Mouse (Mus musculus): ENCODE measurements at regions not wholly inside any gene's neighbourhood (a gene's known extent, or its start where the extent isn't known, plus 50 kb on each side); places are given as distances from the start of the nearest gene placed in this dataset.

- Histone ChIP-seq H3K4me3 (no peak overlapping the region), H3K27me3 (no peaks in the 10 kb centered on the region), H3K27ac (replicated peaks) (no peak overlapping the region), H3K9me3 (no peaks in the 10 kb centered on the region), H3K4me1 (no peaks in the 10 kb centered on the region), H3K9ac (replicated peaks) (no peak overlapping the region), H3K36me3 (no peaks in the 10 kb centered on the region), H3K4me2 (replicated peaks) (no peak overlapping the region)
- 58% methylated on average over 6 of the region's 6 CpGs for WGBS
- no peak for ATAC-seq (replicated peaks)
These were observed 73.3 kb upstream of the Lrfn2 start for GRCm38 (mm10) chr17:48858891-48859290.

DNA sequence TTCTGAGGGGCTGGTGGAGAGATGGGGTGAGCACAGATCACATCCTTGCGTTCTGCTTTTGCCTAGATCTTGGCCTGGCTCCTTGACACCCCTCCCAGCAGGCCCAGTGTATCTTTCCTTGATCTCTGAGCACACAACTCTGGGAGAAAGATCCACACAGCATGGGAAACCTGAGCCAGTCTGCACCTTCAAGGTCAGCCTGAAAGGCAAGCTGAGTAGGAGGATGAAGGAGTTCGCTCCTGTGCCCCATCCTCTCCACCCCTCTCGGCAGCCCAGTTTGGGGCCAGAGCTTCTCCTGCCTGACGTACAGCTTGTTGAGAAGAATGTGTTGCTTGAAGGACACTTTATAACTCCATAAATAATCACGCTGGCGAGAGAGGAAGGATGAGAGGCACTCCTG lies 61.7 kb upstream of the Lrfn2 start:
- no peak overlapping the region for H3K27ac ChIP-seq (replicated peaks)
- H3K9ac ChIP-seq (replicated peaks) = no peak overlapping the region
- no peak overlapping the region for H3K4me3 ChIP-seq
- 57% methylated on average over 6 of the region's 6 CpGs for WGBS
- ATAC-seq (replicated peaks) = no peak
- H3K27me3 ChIP-seq = no peaks in the 10 kb centered on the region
- H3K4me2 ChIP-seq (replicated peaks) = no peak overlapping the region
- no peaks in the 10 kb centered on the region for H3K9me3 ChIP-seq
- H3K4me1 ChIP-seq = no peaks in the 10 kb centered on the region
- no peaks in the 10 kb centered on the region for H3K36me3 ChIP-seq

GRCm38 (mm10) chr17:48877505-48877904 lies 54.7 kb upstream of the Lrfn2 start:
- H3K27ac ChIP-seq (replicated peaks) = no peak overlapping the region

GRCm38 (mm10) chr17:48880590-48880989 lies 51.6 kb upstream of the Lrfn2 start:
- no peak overlapping the region for H3K4me3 ChIP-seq
- H3K9me3 ChIP-seq = no peaks in the 10 kb centered on the region
- 92% methylated on average over 3 of the region's 3 CpGs for WGBS
- H3K27me3 ChIP-seq = no peaks in the 10 kb centered on the region
- no peak for ATAC-seq (replicated peaks)
- no peaks in the 10 kb centered on the region for H3K36me3 ChIP-seq
- H3K27ac ChIP-seq (replicated peaks) = no peak overlapping the region
- no peak overlapping the region for H3K9ac ChIP-seq (replicated peaks)
- H3K4me2 ChIP-seq (replicated peaks) = no peak overlapping the region
- no peaks in the 10 kb centered on the region for H3K4me1 ChIP-seq

More at GRCm38 (mm10) chr17:48877505-48877904, 54.7 kb upstream of the Lrfn2 start:
- no peak for ATAC-seq (replicated peaks)
- no peaks in the 10 kb centered on the region for H3K9me3 ChIP-seq
- H3K27me3 ChIP-seq = no peaks in the 10 kb centered on the region
- no peaks in the 10 kb centered on the region for H3K36me3 ChIP-seq
- no peak overlapping the region for H3K4me2 ChIP-seq (replicated peaks)
- H3K4me3 ChIP-seq = no peak overlapping the region
- 68% methylated on average over 8 of the region's 8 CpGs for WGBS
- H3K9ac ChIP-seq (replicated peaks) = no peak overlapping the region
- no peaks in the 10 kb centered on the region for H3K4me1 ChIP-seq

GRCm38 (mm10) chr17:48881946-48882345 lies 50.2 kb upstream of the Lrfn2 start:
- H3K9me3 ChIP-seq = no peaks in the 10 kb centered on the region
- ATAC-seq (replicated peaks) = no peak
- H3K4me2 ChIP-seq (replicated peaks) = no peak overlapping the region
- H3K27me3 ChIP-seq = no peaks in the 10 kb centered on the region
- no peaks in the 10 kb centered on the region for H3K36me3 ChIP-seq
- no peak overlapping the region for H3K4me3 ChIP-seq
- no peak overlapping the region for H3K27ac ChIP-seq (replicated peaks)
- no peaks in the 10 kb centered on the region for H3K4me1 ChIP-seq
- 67% methylated on average over 5 of the region's 5 CpGs for WGBS
- H3K9ac ChIP-seq (replicated peaks) = no peak overlapping the region
